Mouse (Mus musculus): ENCODE data around the gene Minpp1. TPM values are rescaled to one million over a fixed set of nuclear protein-coding genes. Genes with fewer than 3 reads are reported as not detected.

The Minpp1 gene
- total and polyA plus RNA-seq, 3 experiments = 176 to 256 TPM; not detected in 1

DNA sequence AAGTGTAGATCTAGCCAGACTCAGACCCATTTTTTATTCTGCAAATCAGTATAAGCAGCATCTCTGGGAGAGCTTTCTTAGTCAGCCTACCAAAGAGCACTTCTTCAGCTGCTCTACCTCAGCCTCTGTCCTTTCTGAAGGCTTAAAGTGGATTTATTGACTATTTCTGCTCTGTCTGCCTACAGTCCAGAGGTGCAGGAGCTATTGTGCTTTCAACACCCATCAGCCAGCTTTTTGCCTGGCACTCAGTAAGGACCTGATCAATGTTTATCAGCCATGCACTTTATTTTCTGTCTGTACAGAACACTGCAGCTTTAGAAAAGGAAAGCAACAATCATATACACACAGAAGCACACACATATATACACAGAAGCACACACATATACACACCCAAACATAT is 49.3 kb downstream of the Minpp1 start:
- H3K9ac ChIP-seq (ENCODE audit: control insufficient read depth, low read depth, low read length, poor library complexity, severe bottlenecking) = no peak overlapping the region
- no peak for DNase-seq (ENCODE audit: low read depth, low spot score)
- no peaks in the 10 kb centered on the region for H3K27me3 ChIP-seq (ENCODE audit: control insufficient read depth in 1 of 2, insufficient read depth in 2 of 2, low read length in 2 of 2)
- no peaks in the 10 kb centered on the region for H3K4me1 ChIP-seq (ENCODE audit: control insufficient read depth in 1 of 2, insufficient read depth in 2 of 2, low read length in 2 of 2)
- H3K79me2 ChIP-seq (ENCODE audit: control insufficient read depth, insufficient read depth, low read length, poor library complexity) = no peaks in the 10 kb centered on the region
- H3K27ac ChIP-seq (ENCODE audit: control insufficient read depth, low read depth, low read length) = no peak overlapping the region
- H3K9me3 ChIP-seq (replicated peaks; ENCODE audit: insufficient read depth, low read length) = no peaks in the 10 kb centered on the region
- TF ChIP-seq UBTF (IDR thresholded peaks at IDR 0.05; ENCODE audit: borderline replicate concordance, insufficient read depth, low read depth, low read length) (no peak), KAT2A (conservative IDR thresholded peaks at IDR 0.05; ENCODE audit: low read depth, low read length) (no peak), JUND (IDR thresholded peaks at IDR 0.05; ENCODE audit: low read depth, low read length) (no peak), GABPA (IDR thresholded peaks at IDR 0.05; ENCODE audit: low read depth, low read length) (no peak), ZNF384 (IDR thresholded peaks at IDR 0.05; ENCODE audit: low read depth, low read length) (no peak), USF1 (IDR thresholded peaks at IDR 0.05; ENCODE audit: low read depth, low read length) (no peak), ZC3H11A (IDR thresholded peaks at IDR 0.05; ENCODE audit: low read depth, low read length) (no peak), ZMIZ1 (IDR thresholded peaks at IDR 0.05; ENCODE audit: low read depth, low read length) (no peak), POLR2AphosphoS2 (IDR thresholded peaks at IDR 0.05; ENCODE audit: low read length) (no peak), MYB (IDR thresholded peaks at IDR 0.05; ENCODE audit: low read depth, low read length) (no peak), TBP (IDR thresholded peaks at IDR 0.05; ENCODE audit: low read depth, low read length) (no peak), CHD1 (IDR thresholded peaks at IDR 0.05; ENCODE audit: low read depth, low read length) (no peak), MAX (IDR thresholded peaks at IDR 0.05; ENCODE audit: low read length) (no peak), MYC (IDR thresholded peaks at IDR 0.05; ENCODE audit: low read depth, low read length) (no peak), ZKSCAN1 (IDR thresholded peaks at IDR 0.05; ENCODE audit: low read depth, low read length) (no peak), TCF12 (IDR thresholded peaks at IDR 0.05; ENCODE audit: low read depth, low read length) (no peak), MAZ (IDR thresholded peaks at IDR 0.05; ENCODE audit: low read depth, low read length) (no peak)
- H3K36me3 ChIP-seq (ENCODE audit: control insufficient read depth in 1 of 2, insufficient read depth in 2 of 2, low read length in 2 of 2) = no peaks in the 10 kb centered on the region
- H3K4me3 ChIP-seq (ENCODE audit: control insufficient read depth in 1 of 2, insufficient read depth in 1 of 2, low read depth in 2 of 2, low read length in 2 of 2) = no peak overlapping the region

DNA sequence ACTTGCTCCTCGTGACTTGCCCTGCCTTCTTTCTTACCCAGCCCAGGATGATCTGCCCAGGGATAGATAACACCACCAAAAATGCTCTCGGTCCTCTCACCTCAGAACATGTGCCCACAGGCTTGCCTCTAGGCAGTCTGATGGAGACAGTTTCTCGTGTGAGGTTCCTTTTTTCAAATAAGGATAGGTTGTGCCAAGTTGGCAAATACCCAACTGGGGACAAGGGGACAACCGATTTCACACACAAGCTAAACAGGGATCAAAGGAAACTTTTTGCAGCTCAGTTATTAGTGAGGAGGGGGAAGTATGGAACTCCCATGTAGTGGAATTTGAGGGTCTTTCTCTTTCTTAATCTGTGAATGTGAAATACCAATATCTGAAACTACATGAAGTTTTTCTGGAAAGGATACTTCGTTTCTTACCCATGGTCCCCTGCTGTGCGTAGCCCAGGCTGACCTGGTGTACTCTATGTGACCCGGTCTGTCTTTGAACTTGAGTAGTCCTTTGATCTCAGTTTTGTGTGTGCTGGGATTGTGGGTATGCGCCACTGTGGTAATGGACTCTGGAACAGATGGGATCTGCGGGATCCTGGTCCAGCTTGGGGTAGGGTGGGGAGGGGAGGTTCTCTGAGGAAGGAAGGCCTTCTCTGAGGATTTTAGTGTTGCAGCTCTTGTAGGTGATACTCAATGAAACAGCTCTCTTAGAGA is 57.4 kb downstream of the Minpp1 start:
- no peaks in the 10 kb centered on the region for H3K9me3 ChIP-seq (replicated peaks; ENCODE audit: insufficient read depth, low read length)
- no peak overlapping the region for H3K4me3 ChIP-seq (ENCODE audit: control insufficient read depth in 1 of 2, insufficient read depth in 1 of 2, low read depth in 2 of 2, low read length in 2 of 2)
- no peaks in the 10 kb centered on the region for H3K79me2 ChIP-seq (ENCODE audit: control insufficient read depth, insufficient read depth, low read length, poor library complexity)
- no peak for TF ChIP-seq NELFE (IDR thresholded peaks at IDR 0.05; ENCODE audit: low read depth, low read length)
- peak in 1 of 2 experiments; percentile 23; a peak in 1 of 4 replicates for TF ChIP-seq EP300 (IDR thresholded peaks at IDR 0.05; ENCODE audit: low read depth in 1 of 2, low read length in 2 of 2)
- no peaks in the 10 kb centered on the region for H3K36me3 ChIP-seq (ENCODE audit: control insufficient read depth in 1 of 2, insufficient read depth in 2 of 2, low read length in 2 of 2)
- H3K9ac ChIP-seq (ENCODE audit: control insufficient read depth, low read depth, low read length, poor library complexity, severe bottlenecking) = no peak overlapping the region
- H3K4me1 ChIP-seq (ENCODE audit: control insufficient read depth in 1 of 2, insufficient read depth in 2 of 2, low read length in 2 of 2) = no peaks in the 10 kb centered on the region
- peak; percentile 31 for DNase-seq (ENCODE audit: low read depth, low spot score)
- no peak overlapping the region for H3K27ac ChIP-seq (ENCODE audit: control insufficient read depth, low read depth, low read length)
- H3K27me3 ChIP-seq (ENCODE audit: control insufficient read depth in 1 of 2, insufficient read depth in 2 of 2, low read length in 2 of 2) = no peaks in the 10 kb centered on the region

All from MEL (cell line).